Mouse (Mus musculus) ES-E14 (cell line): ENCODE measurements around the gene Ripply3. TPM values are rescaled to one million over a fixed set of nuclear protein-coding genes. Genes with fewer than 3 reads are reported as not detected.

Source experiments
- DNase-seq: peaks from one replicate; pipeline ENCODE4 v3.0.0-alpha.2; 2013; ENCODE audit warnings: low read depth, low spot score
- H3K27ac ChIP-seq: 2 replicates; pipeline ENCODE4 v1.5.1; 2012; ENCODE audit warnings: low read depth, mild to moderate bottlenecking, low read length, moderate library complexity, mixed read lengths; ENCODE audit not compliant: poor library complexity, insufficient read depth, severe bottlenecking
- H3K36me3 ChIP-seq: 2 replicates; pipeline ENCODE4 v1.6.1; 2012; ENCODE audit warnings: mild to moderate bottlenecking, low read length, moderate library complexity, mixed read lengths; ENCODE audit not compliant: control insufficient read depth, poor library complexity, insufficient read depth, severe bottlenecking
- H3K4me1 ChIP-seq, 2 experiments: fragments of 150-350 bp in 1 of 2; sonication (generic) in 1 of 2; 2 replicates each; pipeline ENCODE4 v1.6.1; 2012; ENCODE audit warnings: low read length in 2 of 2, mild to moderate bottlenecking in 1 of 2, mixed read lengths in 1 of 2; ENCODE audit not compliant: control insufficient read depth in 2 of 2, insufficient read depth in 2 of 2, poor library complexity in 1 of 2
- H3K4me3 ChIP-seq, 2 experiments: fragments of 150-350 bp in 1 of 2; sonication (generic) in 1 of 2; 2 replicates each; pipeline ENCODE4 v1.5.1; 2012; ENCODE audit warnings: low read length in 2 of 2, low read depth in 1 of 2, mild to moderate bottlenecking in 1 of 2, mixed read lengths in 1 of 2; ENCODE audit not compliant: insufficient read depth in 1 of 2, poor library complexity in 1 of 2, severe bottlenecking in 1 of 2
- H3K9ac ChIP-seq: 2 replicates; pipeline ENCODE4 v1.6.1; 2012; ENCODE audit warnings: low read depth, mild to moderate bottlenecking, low read length, mixed read lengths; ENCODE audit not compliant: poor library complexity, insufficient read depth, severe bottlenecking
- H3K9me3 ChIP-seq: fragments of 150-350 bp; sonication (generic); 2 replicates; pipeline ENCODE4 v1.6.1; 2012; ENCODE audit warnings: low read depth, mild to moderate bottlenecking, low read length; ENCODE audit not compliant: control insufficient read depth, insufficient read depth
- CHD2 ChIP-seq: IDR thresholded peaks from 2 replicates; pipeline ENCODE4 v1.6.1; 2014; ENCODE audit warnings: mild to moderate bottlenecking, low read depth, low read length, inconsistent platforms
- HCFC1 ChIP-seq: IDR thresholded peaks from 2 replicates; pipeline ENCODE4 v1.6.1; 2012; ENCODE audit warnings: low read length, inconsistent platforms, borderline replicate concordance; ENCODE audit not compliant: insufficient read depth
- MAFK ChIP-seq: IDR thresholded peaks from 2 replicates; pipeline ENCODE4 v1.6.1; 2014; ENCODE audit warnings: mild to moderate bottlenecking, low read depth, low read length, inconsistent platforms; ENCODE audit not compliant: insufficient read depth
- ZC3H11A ChIP-seq: IDR thresholded peaks from 2 replicates; pipeline ENCODE4 v1.6.1; 2012; ENCODE audit warnings: low read depth, mild to moderate bottlenecking, inconsistent platforms, low read length, borderline replicate concordance
- ZNF384 ChIP-seq: IDR thresholded peaks from 2 replicates; pipeline ENCODE4 v1.6.1; 2012; ENCODE audit warnings: low read depth, low read length, inconsistent platforms
- in situ Hi-C, 2 experiments: fragments of 600-800 bp; cut with MboI; formaldehyde crosslinking; loops; one replicate each; pipeline ENCODE4 v1.15.1; 2025; ENCODE audit warnings: low sequenced_read_pairs in 2 of 2, inconsistent platforms in 1 of 2; ENCODE audit not compliant: unreplicated experiment in 2 of 2
- total RNA-seq: library from RNA; depleted of rRNA; stranded (reverse); fragments of 300-350 nt; gene quantifications from 2 replicates; pipeline ENCODE4 v1.2.3, GENCODE M21; 2012

The Ripply3 gene
- total RNA-seq, 1 experiment: 0.22 TPM

GRCm38 (mm10) chr16:94360578-94361350 is 32.5 kb downstream of the Ripply3 start:
- H3K36me3 ChIP-seq: no peaks in the 10 kb centered on the region
- H3K4me3 ChIP-seq: no peak overlapping the region
- H3K9me3 ChIP-seq: no peaks in the 10 kb centered on the region
- H3K9ac ChIP-seq: no peak overlapping the region
- no peak overlapping the region for H3K27ac ChIP-seq
- TF ChIP-seq ZC3H11A: no peak
- TF ChIP-seq MAFK: no peak
- no peak for TF ChIP-seq CHD2
- in situ Hi-C loops: no loop called here
- no peak for DNase-seq
- H3K4me1 ChIP-seq: no peaks in the 10 kb centered on the region

GRCm38 (mm10) chr16:94362174-94362873 is 34.1 kb downstream of the Ripply3 start:
- DNase-seq: no peak
- H3K36me3 ChIP-seq: no peaks in the 10 kb centered on the region
- H3K27ac ChIP-seq: no peak overlapping the region
- TF ChIP-seq CHD2: no peak
- TF ChIP-seq ZNF384: no peak
- no peak for TF ChIP-seq ZC3H11A
- no peak for TF ChIP-seq HCFC1
- no peak for TF ChIP-seq MAFK
- H3K9ac ChIP-seq: no peak overlapping the region
- no peak overlapping the region for H3K4me3 ChIP-seq
- in situ Hi-C loops: no loop called here
- H3K4me1 ChIP-seq: no peaks in the 10 kb centered on the region
- H3K9me3 ChIP-seq: no peaks in the 10 kb centered on the region

GRCm38 (mm10) chr16:94363814-94364213 is 35.6 kb downstream of the Ripply3 start:
- Histone ChIP-seq H3K36me3 (no peaks in the 10 kb centered on the region), H3K9me3 (no peaks in the 10 kb centered on the region), H3K27ac (no peak overlapping the region), H3K9ac (no peak overlapping the region), H3K4me3 (no peak overlapping the region), H3K4me1 (no peaks in the 10 kb centered on the region)
- in situ Hi-C loops: no loop called here
- DNase-seq: no peak
- TF ChIP-seq CHD2 (no peak), ZNF384 (no peak), HCFC1 (no peak), MAFK (no peak), ZC3H11A (no peak)

GRCm38 (mm10) chr16:94365435-94365834 is 37.2 kb downstream of the Ripply3 start:
- Histone ChIP-seq H3K9ac (no peak overlapping the region), H3K4me1 (no peaks in the 10 kb centered on the region; a peak in 1 of 4 replicates), H3K9me3 (no peaks in the 10 kb centered on the region), H3K27ac (no peak overlapping the region), H3K4me3 (no peak overlapping the region), H3K36me3 (no peaks in the 10 kb centered on the region)
- no peak for DNase-seq
- in situ Hi-C loops: no loop called here
- TF ChIP-seq HCFC1 (no peak), ZNF384 (no peak), MAFK (no peak), ZC3H11A (no peak), CHD2 (no peak)
